Mouse (Mus musculus): Measurements from ENCODE around the gene Hira. TPM values are rescaled to one million over a fixed set of nuclear protein-coding genes. Genes with fewer than 3 reads are reported as not detected.

Gene Hira
- polyA plus RNA-seq, 1 experiment from 2014 or later: 21.3 TPM

Other genes with a start within 250 kb of the Hira start
- 192 and 218 TPM in 2 replicates for gene Sept5, start 247.1 kb upstream of the Hira start, polyA plus RNA-seq (2014; fragmentation: Nextera tagmentation; extraction: Ambion mirVana)
- gene Cldn5, start 100.2 kb upstream of the Hira start, polyA plus RNA-seq (2014; fragmentation: Nextera tagmentation; extraction: Ambion mirVana): 115 and 122 TPM in 2 replicates
- gene Ufd1, start 65.3 kb upstream of the Hira start, polyA plus RNA-seq (2014; fragmentation: Nextera tagmentation; extraction: Ambion mirVana): 68.2 and 90.8 TPM in 2 replicates
- gene Cdc45, start 65.0 kb upstream of the Hira start, polyA plus RNA-seq (2014; fragmentation: Nextera tagmentation; extraction: Ambion mirVana): 6.5 and 9.8 TPM in 2 replicates
- gene 2510002D24Rik, start 40.5 kb upstream of the Hira start, polyA plus RNA-seq (2014; fragmentation: Nextera tagmentation; extraction: Ambion mirVana): 24.7 and 31.7 TPM in 2 replicates
- gene Gm28539, start 40.5 kb upstream of the Hira start, polyA plus RNA-seq (2014; fragmentation: Nextera tagmentation; extraction: Ambion mirVana): not detected in 2 replicates
- gene Mrpl40, start 175 bp upstream of the Hira start, polyA plus RNA-seq (2014; fragmentation: Nextera tagmentation; extraction: Ambion mirVana): 55.6 and 65.7 TPM in 2 replicates